Mouse (Mus musculus) gastrocnemius, postnatal 25 days (tissue): ENCODE results near the gene Lin37. TPM values are rescaled to one million over a fixed set of nuclear protein-coding genes. Genes with fewer than 3 reads are reported as not detected.

ENCODE experiments used
- DNase-seq: peaks from one replicate; pipeline ENCODE4 v3.0.0; 2022
- long read RNA-seq, 2 experiments: library from polyadenylated mRNA; stranded (forward); transcript quantifications; one replicate each; pipeline ENCODE4 v2.0.0; 2021
- total RNA-seq, 2 experiments: library from RNA; stranded (reverse); gene quantifications; 1 replicate in 1 of 2; 2 replicates in 1 of 2; pipeline ENCODE4 v1.2.3; 2021

The Lin37 gene
- total RNA-seq = 10 to 100 TPM in 1 of 2 experiments, 1 to 10 TPM in 1; 8.4 to 10.3 TPM
- long read RNA-seq, experiment 1, transcript Lin37-201 (9 exons, 998 nt) = major isoform, 6 of 11 reads
- long read RNA-seq, experiment 1, partial matches to known transcripts = 1 of 11 reads
- long read RNA-seq, experiment 1, other reads (novel, unspliced or antisense) = 0 of 11 reads
- long read RNA-seq, experiment 2, transcript Lin37-201 (9 exons, 998 nt) = major isoform, 5 of 9 reads
- long read RNA-seq, experiment 2, partial matches to known transcripts = 0 of 9 reads
- long read RNA-seq, experiment 2, other reads (novel, unspliced or antisense) = 1 of 9 reads

DNA sequence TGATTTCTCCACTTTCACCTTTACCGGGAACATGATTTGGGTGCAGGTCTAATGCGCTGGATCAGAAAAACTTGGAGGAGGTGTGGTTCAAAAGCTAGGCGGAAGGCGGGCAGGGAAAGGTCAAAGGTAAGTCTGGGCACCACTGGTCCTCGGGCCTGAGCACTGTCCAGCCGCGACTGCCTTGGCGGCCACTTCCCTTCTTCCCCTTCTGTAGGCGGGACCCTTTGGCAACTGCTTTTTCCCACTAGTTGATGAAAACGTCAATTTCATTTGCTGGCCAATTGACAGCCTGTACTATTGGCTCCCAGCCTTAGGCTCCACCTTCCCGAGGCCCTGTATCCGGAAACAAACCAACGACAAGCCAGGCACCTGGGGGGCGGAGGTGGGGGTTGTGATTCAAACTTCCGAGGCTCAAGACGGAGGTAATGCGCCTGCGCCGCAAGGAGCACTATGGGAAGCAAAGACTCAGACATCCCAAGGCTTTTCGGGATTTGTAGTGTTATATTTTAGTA lies at the start of gene Lin37:
Gene Lin37, minus strand, starts transcription at position 396 of the 512 bp plus-strand sequence.
- DNase-seq = peak; percentile 97

DNA sequence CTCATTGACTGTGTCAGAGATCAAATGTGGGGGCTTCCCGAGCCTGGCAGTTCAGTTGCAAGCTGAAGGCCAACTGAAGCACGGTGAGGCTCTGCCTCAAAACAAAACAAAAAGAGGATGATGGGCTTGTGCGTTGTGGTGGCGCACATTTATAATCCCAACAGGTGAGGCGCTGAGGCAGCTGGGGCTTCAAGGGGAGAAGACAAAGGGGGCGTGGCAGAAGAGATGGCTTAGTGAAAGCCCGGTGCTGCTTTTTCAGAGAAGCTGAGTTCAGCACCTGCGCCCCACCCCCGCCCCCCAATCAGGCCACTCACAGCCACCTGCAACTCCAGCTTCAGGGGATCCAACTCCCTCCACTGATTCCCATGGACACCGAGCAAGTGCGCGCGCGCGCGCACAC lies 48.8 kb upstream of the Lin37 start:
- no peak for DNase-seq

DNA sequence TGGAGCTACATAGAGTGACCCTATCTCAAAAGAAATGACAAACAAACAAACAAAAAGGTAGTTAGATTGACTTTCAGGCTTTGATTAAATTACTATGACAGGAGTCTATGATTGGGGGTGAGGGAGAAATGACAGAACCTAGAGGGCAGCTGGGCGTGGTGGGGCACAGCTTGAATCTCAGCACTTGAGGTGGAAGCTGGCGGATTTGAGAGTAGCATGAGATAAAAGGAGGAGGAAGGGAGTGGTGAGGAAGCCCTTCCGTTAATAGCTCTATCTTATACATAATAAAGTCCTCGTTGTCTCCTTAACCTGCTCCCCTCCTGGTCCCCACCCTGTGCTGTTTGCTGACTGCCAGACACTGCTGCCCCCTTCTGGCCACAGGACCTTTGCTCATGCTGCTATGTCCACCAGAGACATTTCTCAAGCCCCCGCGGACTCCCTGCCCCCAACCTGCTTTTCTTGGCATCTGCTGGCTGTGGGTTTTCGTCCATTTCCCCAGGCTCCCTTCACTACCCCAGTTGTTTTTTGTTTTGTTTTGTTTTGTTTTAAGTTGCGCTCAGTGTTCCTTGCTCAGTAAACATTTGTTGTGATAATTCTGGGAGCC lies 48.2 kb upstream of the Lin37 start:
- DNase-seq = no peak

DNA sequence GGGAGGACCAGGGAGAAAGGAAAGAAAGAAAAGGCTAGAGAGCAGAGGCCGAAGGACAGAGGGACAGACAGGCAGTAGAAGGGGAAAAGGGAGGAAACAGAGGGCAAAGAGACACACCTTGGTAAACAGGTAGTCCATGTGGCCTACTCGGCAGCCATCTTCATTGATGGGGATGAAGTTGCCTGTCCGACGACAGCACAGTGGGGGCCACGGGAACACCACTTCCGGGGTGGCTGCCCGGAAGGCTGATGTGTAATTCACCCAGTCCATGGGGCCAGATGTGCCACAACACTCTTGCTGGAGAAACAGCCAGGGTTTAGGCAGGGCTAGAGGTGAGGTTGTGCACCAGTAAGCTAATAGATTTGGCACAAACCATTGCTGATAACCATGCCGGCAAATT lies 45.3 kb upstream of the Lin37 start:
- DNase-seq = no peak

DNA sequence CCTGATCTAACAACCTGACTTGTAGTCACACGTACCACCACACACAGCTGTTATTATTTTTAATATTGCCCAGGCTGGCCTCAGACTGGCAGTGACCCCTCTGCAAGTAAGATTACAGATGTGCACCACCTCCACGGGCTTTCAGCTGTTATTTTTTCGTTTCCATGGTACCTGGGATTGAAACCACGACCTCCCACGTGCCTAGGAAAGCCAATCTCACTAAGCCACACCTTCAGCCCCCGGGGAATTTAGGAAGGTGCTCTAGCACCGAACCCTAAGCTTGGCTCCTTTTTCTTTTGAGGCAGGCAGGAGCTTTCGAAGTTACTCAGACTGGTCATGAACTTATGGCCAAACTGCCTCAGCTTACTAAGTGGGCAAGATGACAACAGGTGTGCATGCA lies 44.8 kb upstream of the Lin37 start:
- no peak for DNase-seq

DNA sequence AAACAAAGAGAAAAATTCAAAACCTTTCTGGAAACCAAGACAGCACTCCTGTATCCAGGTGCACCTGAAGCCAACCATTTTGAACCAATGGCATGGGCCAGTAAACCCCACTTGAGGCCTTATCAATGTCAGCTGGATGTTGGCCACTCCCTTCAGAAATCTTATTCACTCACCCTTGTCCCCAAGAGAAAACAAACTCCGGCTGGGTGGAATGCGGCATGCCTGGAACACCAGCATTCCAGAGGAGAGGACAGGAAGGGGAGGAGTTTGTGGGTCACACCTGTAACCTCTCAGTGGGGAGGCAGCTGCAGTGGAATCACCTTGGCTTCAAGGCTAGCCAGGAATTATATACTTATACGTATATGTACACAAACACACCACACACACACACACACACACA lies 42.9 kb upstream of the Lin37 start:
- DNase-seq = no peak

DNA sequence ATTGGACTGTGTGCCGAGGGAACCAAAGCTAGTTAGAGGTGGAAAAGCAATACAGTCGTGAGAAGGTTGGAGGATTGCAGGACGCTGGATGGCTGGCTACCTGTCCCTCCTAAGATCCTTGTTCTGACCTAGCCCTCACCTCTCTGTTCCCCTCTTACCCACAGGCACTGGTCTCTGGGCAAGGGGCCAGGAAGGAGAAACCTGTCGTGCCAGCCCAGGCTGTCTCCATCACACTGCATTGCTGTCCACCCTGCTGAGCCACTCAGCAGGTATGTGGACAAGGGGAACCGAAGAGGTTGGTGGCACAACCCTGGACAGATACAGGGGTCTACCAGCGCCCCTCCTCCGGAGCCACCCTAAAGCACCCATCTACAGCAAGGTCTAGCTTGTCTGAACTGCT lies 41.0 kb upstream of the Lin37 start:
- DNase-seq = no peak

DNA sequence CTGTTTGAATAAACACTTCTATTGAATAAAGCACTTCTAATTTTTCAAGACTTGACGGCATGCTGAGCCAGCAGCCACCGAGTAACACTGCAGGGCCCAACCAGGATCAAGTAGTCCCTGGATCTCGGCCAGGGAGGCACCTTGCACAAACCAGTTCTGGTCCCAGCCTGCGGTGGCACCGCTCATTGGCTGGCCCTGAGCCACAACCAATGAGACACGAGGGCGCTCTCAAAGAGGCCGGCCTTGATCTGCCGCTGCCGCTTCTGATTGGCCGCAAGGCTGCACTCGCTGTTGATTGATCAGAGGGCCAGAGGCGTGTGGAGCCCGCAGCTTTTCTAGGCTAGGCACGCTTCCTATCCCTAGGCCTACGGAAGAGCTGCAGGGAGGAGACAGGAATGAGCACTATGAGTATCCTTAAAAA lies 40.3 kb upstream of the Lin37 start:
- DNase-seq = peak; percentile 81

DNA sequence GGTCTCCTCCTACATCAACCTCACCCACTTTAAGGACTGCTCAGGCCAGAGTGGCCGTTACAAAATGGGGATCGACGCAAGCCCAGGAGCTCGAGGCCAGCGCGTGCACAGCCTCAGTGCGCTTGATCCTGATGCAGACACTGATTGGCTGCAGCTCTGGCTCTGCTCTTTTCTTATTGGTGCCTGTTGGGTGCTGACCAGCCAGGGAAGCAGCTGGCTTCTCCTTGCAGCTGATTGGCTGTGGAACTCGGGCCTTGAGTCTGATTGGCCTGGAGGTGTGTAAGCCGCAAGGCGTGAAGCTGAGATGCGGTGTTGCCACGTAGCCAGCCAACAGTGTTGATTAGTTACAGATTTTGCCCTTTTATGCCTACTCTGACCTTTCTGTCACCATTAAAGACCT lies 39.1 kb upstream of the Lin37 start, which contains the start of gene Zbtb32:
Gene Zbtb32, minus strand, starts transcription at position 124 of the 400 bp plus-strand sequence.
- DNase-seq = no peak

DNA sequence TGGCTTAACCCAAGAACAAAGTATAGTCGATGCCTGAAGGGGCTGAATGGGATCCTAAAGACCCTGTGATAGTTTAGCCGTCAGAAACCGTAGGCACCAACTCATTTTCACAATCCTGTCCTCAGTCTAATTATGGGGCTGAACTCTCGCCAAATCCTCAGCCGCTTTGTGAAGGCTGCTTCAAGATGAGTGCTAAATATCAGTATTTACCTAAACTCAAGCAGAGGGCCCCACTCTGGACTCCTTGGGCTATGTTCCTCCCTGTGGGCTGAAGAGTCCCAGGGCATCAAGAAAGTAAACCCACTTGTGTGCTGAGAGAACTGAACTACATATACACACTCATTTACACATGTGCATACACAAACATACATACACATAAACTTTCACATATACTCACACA lies 37.2 kb upstream of the Lin37 start:
- no peak for DNase-seq

DNA sequence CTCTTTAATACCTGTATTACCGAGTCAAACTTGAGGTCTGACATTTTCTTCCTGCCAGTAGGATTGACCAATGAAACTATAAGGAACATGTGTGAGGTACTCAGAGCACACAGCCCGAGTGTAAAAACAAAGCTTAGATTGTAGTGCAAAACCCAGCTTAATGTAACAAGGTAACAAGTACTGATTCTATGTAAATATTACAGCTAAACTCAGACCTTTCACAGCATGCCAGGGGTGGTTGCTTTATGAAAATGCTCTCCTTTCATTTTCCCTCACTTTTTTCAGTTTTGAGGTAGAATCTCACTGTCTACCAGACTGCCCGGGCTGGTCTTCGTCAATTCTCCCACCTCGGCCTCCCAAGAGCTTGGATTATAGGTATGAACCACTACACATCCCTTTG lies 36.5 kb upstream of the Lin37 start:
- DNase-seq = no peak

DNA sequence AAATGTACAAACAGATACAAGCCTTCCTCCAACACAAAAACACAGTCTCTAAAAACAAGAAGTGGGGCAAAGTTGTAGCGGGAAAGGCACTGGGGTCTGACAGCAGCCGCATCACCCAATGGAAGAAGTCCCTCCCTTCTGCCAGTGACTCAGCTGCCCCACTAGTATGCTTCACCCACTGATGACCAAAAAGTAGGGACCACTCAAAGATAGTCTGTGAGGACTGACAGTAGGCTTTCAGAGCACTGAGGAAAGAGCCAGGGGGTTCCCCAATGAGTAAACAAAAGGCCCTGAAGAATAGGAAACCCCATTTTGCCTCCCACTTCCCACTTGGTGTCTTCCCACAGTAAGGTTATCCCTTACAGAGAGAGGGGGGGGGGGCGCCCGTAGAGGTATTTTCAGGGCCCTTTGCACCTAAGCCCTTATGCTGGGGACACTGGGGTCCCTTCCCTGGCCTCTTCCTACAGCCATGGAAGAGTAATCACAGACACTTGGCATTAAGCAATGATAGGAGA lies 34.9 kb upstream of the Lin37 start:
- no peak for DNase-seq

DNA sequence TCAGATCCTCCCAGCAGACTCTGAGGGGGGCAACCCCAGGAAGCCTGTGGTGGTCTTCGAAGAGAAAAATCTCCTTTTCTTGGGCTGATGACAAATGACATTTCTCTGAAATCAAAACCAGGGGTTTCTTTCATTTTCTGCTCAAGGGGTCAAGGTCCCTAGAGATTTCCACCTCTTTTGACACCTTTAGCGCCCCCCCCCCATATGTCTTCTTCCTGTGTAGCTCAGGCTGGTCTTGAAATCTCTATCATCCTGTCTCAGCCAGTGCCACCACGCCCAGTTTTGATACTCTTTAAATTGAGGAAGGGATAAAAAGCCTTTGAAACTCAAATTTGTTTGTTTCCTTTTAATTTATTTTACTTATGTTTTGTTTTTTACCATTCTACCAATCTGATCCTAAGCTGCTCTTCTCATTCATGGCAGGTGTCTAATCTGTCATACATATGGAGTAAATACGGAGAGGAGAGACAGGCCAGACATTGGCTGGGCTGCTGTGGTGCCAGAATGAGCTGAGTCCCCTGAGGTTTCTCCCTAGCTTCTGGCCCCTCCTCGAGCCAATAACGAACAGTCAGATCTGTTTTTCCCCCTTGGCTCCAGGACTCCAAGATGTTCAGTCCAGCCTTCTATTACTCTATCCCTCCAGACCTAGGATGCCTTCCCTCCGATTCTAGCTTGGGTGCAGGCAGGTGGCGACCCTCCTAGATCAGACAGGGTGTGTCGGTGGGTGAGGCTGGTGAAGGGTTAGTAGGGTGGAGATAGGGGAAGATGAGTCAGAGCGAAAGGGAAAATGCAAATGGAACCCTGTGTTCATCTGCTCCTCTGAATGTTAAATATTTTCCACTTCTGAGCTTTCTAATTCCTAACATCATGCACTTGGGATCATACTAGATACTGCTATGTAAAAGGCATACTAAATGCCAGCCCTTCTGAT lies 34.2 kb upstream of the Lin37 start:
- no peak for DNase-seq

DNA sequence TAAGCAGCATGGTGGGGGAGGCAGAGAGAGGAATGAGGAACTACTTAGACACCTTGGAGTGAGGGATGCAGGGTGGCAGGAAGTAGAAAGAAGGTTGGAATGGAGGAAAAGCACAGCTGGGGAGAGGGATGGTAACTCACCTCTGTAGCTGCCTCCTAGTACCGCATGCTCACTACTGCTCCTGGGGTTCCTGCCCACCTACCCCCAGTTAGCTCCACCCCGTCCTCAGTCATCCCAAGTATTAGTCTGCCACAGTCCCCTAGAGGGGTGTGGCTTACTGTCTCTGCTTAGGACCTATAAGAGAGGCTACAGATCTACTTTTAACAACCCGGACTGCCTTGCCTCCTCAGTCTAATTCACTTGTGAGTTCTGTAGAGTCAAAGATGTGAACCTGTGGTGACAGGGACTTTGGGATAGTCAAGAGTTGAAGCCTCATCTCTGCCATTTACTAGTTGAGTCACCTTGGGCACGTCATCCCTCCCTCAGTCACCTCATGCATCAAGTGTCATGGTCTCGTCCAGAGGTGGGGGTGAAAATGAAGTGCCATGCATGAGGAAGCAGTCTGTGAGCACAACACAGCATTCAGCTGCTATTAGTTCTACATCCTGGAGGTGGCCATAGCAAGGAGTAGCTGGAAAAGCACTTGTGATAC lies 33.3 kb upstream of the Lin37 start:
- DNase-seq = no peak

DNA sequence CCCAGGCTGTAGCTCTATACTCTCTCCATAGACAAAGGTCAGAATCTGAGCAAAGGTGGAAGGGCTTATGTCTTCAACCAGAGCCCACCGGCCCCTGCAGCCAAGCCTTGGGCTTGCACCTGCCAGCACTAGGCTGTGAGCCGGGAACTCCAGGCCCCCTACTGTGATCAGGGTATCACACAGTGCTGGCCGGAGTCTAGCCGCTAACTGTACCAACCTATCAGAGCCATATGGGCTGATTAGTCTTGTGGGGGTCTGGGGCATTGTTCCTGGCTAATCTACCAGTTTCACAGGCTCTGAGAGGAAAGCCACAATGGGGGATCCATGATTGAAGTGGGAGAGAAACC lies 31.9 kb upstream of the Lin37 start:
- DNase-seq = no peak

DNA sequence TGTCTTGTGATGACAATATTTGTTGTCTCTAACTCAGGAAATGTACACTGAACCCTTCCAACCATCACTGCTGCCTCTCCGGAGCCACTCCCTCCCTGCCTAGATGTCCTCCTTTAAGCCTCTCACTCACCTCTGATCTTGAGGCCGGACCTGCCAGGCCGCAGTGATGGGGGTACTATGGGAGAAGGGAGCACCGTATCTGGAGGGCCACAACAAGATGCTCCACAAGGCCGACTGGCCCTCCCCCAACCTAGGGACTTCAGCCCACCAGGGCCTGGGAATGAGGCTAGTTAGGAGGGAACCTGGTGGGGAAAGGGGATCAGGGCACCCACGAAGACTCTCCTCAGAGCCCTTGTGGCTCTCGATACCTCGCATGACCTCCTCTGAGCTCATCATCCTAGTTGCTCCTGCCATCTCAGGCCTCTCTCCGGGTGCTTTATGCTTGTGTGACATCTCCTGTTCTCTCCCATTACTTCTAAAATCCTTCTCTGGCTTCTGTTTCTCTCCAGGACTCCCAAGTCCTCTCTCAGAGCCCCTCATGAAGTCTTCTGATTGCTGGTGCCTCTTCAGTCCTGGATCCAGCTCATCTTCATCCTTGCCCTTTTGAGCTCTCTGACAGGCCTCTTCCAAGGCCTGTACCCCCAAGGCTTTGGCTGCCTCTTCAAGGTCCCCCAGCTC lies 31.4 kb upstream of the Lin37 start:
- no peak for DNase-seq

DNA sequence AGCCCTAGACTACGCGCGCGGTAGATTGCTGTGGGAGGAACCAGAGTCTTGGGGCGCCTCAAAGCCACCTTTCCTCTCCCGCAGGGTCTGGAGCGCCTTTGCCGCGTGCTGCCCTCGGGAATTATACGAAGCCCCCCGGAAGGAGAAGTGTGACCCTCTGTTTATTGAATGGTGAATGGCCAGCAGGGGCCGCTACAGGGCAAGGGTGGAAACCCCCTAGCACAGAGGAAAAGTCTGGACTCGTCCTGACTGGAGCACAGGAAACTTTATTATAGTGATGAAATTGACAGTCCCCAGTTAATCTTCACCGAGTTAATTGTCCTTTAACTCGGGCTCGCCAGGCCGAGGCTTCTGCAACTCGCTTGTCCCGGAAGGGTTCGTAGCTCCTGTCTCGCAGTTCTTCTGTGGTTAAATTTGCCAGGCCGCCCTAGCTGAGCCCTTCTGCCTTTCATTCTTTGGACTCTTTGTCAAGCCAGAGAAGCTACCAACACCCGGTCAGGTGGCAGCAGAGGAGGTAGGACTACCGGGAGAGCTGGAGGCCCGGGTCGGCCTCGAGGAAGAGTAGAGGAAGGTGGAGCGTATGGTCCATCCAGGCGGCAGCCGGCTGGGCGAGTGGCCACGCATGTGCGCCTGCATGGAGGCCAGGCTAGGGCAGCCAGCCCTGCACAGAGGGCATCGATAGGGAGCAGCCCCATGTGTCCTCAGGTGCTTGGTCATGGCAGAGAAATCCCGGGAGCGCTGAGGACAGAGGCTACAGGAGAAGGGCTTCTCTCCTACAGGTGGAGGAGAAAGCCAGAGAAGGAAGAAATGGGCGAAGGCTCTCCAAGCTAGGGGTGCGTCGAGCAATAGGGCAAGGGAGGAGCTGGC lies 30.0 kb upstream of the Lin37 start:
- DNase-seq = peak; percentile 78

DNA sequence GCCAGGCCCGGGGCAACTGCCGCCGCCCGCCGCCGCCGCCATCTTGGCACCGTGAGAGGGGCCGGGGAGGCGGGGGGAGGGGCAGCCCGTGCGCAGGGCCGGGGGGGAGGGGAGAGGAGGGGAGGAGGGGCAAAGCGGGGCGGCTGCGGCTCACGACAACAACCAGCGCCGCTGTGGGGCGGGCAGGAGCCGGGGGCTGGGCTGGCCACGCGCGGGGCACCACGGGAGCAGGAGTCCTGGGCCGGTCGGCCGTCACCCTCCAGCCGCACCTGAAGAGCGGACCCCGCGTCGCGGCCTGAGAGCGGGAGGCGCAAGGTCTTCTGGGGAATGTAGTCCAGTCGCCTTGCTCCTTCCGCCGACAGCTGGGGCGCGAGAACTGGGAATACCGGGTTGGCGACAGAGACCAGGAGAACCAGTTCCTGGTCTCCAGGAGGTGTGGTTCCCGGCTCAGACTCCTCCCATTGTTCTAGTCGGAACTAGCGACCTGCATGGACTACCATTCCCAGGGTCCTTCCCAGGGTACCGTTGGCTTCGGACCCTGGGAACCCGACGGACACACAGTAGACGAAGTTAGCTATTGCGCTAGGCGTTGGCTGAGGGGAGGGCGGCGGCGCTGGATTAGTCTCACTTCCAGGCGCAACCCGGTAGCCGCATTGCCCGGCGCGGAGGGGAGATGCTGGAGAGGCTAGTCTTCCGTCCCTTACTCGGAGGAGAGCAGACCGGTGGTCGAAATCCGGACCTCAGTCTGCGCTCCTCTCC lies 29.2 kb upstream of the Lin37 start, which contains the start of gene Kmt2b:
Gene Kmt2b, minus strand, starts transcription at position 51 of the 759 bp plus-strand sequence.
- peak; percentile 98 for DNase-seq

DNA sequence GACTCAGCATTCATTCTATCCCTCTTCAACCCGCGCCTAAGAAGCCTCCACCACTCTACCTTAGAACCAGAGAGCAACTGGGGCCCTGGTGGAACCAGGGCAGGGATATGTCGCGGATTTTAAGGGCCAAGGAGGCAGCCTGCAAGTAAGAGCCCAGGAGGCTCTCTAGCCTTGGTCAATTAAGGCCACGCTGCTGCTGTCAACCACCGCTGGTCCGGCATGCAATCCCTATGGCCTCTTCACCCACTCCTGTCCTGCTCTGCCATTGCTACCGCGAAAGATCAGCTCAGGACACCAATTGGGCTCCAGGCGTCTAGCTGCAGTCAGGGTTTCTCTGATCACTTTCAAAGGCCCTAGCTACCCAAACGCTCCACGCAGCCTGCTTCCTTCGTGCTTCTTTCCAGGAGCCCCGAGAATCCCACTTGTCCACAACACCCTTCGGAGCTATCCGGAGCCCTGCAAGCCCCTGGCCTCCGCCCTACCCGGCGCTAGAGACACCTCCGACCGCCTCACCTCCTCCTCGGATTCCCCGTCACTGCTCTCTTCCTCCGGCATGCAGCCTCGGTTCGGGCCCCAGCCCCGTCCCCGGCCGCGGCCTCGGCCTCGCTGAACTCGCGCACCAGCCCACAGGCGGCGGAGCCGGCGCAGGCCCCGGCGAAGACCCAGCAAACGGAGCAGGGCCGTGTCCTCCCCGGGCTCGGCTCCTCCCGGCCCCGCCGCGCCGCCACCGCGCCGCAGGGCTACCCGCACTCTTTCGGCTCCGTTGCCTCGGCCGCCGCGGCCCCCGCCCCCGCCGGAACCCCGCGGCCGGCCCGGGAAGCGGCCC lies 28.4 kb upstream of the Lin37 start:
- no peak for DNase-seq
